8 mouse cellular contexts compared by ENCODE assay signal in genomic region chr2:30133613-30134377, GRCm38 (mm10). TPM values are rescaled to one million over a fixed set of nuclear protein-coding genes. Genes with fewer than 3 reads are reported as not detected.
DNase-seq lines count a peak whose midpoint lies in the region; ATAC-seq and TF ChIP-seq lines count a peak whose summit lies in the region.

Gene Tbc1d13, plus strand, starts transcription at chr2:30133746.

- intact Hi-C loops in gastrocnemius, adult 2 months (cut with DNase I), result no loop called here
- intact Hi-C loops in left cerebral cortex, adult 2 months (cut with DNase I), result loop anchor here (5.0 kb wide), 1 partner anchor 39 kb away; the partner anchor contains the start of gene Endog

- H3K4me1 ChIP-seq in hindbrain, postnatal 0 days (ENCODE audit: insufficient read depth, low read length), result peaks cover 16% of the 10 kb centered on the region; the same call in 1 of the 2 replicates

- H3K4me2 ChIP-seq in hindbrain, postnatal 0 days (ENCODE audit: low read depth, low read length), result peak within 1 kb of the TSS; percentile 96

- H3K9ac ChIP-seq in hindbrain, postnatal 0 days (replicated peaks; ENCODE audit: low read length), result peak within 1 kb of the TSS; percentile 71

- peak within 1 kb of the TSS; percentile 90 for H3K4me3 ChIP-seq in gastrocnemius, adult 2 months
- peak within 1 kb of the TSS; percentile 79 for H3K4me3 ChIP-seq in hindbrain, postnatal 0 days (ENCODE audit: low read length)
- peak within 1 kb of the TSS; percentile 96 for H3K4me3 ChIP-seq in left cerebral cortex, adult 2 months

- WGBS in hindbrain, postnatal 0 days, result 0% methylated on average over 44 of the region's 46 CpGs

- no peaks in the 10 kb centered on the region for H3K27me3 ChIP-seq in hindbrain, postnatal 0 days (ENCODE audit: insufficient read depth, low read length)

- no peaks in the 10 kb centered on the region for H3K9me3 ChIP-seq in hindbrain, postnatal 0 days (ENCODE audit: low read length)

- peak within 1 kb of the TSS; percentile 98 for H3K27ac ChIP-seq in gastrocnemius, adult 2 months
- peak within 1 kb of the TSS; percentile 87 for H3K27ac ChIP-seq in hindbrain, postnatal 0 days
- H3K27ac ChIP-seq in left cerebral cortex, adult 2 months, result peak within 1 kb of the TSS; percentile 83

- peak; percentile 92 for ATAC-seq in common myeloid progenitor, adult 5-6 weeks (replicated peaks; ENCODE audit: low read depth, poor library complexity, severe bottlenecking)
- ATAC-seq in hindbrain, postnatal 0 days, result peak; percentile 97
- ATAC-seq in megakaryocyte, adult 5-6 weeks (ENCODE audit: poor library complexity, severe bottlenecking), result peak; percentile 95

- peaks cover 8% of the 10 kb centered on the region; the same call in 1 of the 2 replicates for H3K36me3 ChIP-seq in hindbrain, postnatal 0 days (ENCODE audit: insufficient read depth, low read length)

- no peak for TF ChIP-seq CTCF in gastrocnemius, adult 2 months (IDR thresholded peaks at IDR 0.05)
- TF ChIP-seq CTCF in hindbrain, postnatal 0 days (IDR thresholded peaks at IDR 0.05; ENCODE audit: low read depth), result no peak; the same call in 1 of the 2 replicates
- TF ChIP-seq CTCF in left cerebral cortex, adult 2 months (IDR thresholded peaks at IDR 0.05), result no peak

- peak; percentile 99 for DNase-seq in ZHBTc4 (ENCODE audit: low read depth, low spot score)
- peak; percentile 99 for DNase-seq in gastrocnemius, adult 2 months
- peak; percentile 97 for DNase-seq in hindbrain, postnatal 0 days (ENCODE audit: low spot score)
- peak; percentile 97 to 98 for DNase-seq in left cerebral cortex, adult 2 months (ENCODE audit: extremely low spot score in 1 of 2, low spot score in 2 of 2)
- peak; percentile 98 to 99 for DNase-seq in right cerebral cortex, adult 2 months (ENCODE audit: low spot score in 2 of 2)
- peak; percentile 97 for DNase-seq in urinary bladder, postnatal 14 days (ENCODE audit: low spot score)

RNA-seq across cellular contexts. Expression of gene Tbc1d13, which starts in this region (rescaled TPM):
- total RNA-seq in common myeloid progenitor, adult 5-6 weeks (2017), result 30.2 and 49.2 TPM in 2 replicates
- total RNA-seq in gastrocnemius, adult 2 months (2021), result 10 to 100 TPM; 12.9 to 17.5 TPM
- total RNA-seq in hindbrain, postnatal 0 days (2014; rRNA removed), result 106 and 109 TPM in 2 replicates
- polyA plus RNA-seq in hindbrain, postnatal 0 days (2015; fragmentation: Nextera tagmentation; extraction: Ambion mirVana), result 9.4 and 10.8 TPM in 2 replicates
- 10 to 100 TPM; 49.6 to 53.3 TPM for total RNA-seq in left cerebral cortex, adult 2 months (2021)
- 21.2 and 25.8 TPM in 2 replicates for total RNA-seq in megakaryocyte, adult 5-6 weeks (2015)
- total RNA-seq in megakaryocyte, adult 5-6 weeks (2017), result 36.5 and 50.0 TPM in 2 replicates

Comparison
In these comparisons a context has a peak if more than half of its experiments do, and no peak if none do; other contexts are left out.
1. Peak in every context shown above with its lines: DNase-seq, ATAC-seq, H3K4me3 ChIP-seq and H3K27ac ChIP-seq.